Mouse (Mus musculus) heart, adult 9 months (tissue): ENCODE results near the gene Ccdc85c.
A peak's percentile ranks its signal among the peaks of the same experiment; 100 is the strongest.

ENCODE experiments used
- DNase-seq, 2 experiments: peaks; one replicate each; pipeline ENCODE4 v3.0.0; 2022; ENCODE audit warnings: low spot score in 2 of 2

Gene Ccdc85c

DNA sequence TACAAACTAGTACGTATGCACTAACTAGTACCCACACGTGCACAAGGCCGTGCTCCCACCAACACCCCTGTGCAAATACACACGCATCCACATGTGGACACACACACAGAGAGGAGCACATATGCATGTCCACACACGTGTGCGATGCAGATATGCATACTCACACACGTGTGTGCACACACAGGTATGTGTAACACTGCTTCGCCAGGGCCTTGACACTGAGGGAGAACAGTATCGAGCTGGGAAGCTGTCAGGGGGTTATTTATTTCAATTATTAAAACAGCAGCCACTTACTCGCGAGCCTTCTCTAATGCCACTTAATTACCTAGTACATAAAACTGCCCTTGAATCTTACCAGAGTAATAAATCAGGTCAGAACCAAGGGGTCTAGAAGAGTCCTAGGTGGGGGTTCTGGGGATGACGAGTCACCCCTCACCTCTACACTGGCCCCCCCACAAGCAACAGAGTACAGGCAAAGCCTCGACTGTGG is 34.8 kb downstream of the Ccdc85c start:
- no peak for DNase-seq

DNA sequence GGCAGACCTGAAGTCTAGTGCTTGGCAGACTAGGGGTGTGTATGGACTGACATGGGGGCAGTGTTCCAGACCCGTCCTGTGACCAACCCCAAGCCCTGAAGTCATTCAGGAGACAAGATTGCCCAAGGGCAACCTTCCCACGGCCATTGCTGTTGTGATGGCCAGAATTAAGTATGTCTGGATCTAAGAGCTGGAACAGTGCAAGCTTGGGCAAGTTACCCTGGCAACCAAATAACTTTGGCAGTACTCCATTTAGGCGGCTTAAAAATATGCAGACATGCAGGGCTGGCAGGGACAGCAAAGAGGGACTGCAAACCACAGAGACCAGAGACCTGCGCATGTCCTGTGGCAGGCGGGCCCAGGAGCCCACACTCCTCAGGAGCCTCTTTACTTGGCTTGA is 35.8 kb downstream of the Ccdc85c start:
- DNase-seq, result peak; percentile 60 to 77

GRCm38 (mm10) chr12:108238395-108239035 is 36.7 kb downstream of the Ccdc85c start:
- no peak for DNase-seq

- DNase-seq, result peak; percentile 83 to 86
These were observed 37.8 kb downstream of the Ccdc85c start for GRCm38 (mm10) chr12:108237300-108238006.

DNA sequence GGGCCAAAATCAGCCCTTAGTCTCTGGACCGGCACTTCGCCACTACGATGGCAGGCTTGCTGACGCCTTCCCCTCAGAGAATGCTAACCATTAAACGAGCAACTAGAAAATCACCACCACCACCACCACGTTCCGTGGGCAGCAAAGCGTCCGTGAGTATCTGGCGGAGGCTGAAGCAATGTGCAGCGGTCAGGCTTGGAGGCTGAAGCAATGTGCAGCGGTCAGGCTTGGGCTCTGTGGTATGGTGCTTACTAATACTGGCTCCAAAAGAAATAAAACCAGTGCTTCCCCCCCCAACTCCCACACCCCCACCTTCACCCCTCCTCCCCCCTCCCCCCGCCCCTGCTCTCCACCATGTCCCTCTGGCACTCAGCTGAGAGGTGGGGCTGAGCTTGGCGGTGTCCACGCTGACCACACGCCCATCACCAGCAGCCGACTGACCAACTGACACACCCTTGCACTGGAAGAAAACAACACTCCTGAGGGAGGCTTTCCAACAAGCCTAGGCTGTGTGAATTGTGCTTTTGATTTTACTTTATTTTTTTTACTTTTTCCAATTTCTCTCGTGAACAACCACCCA is 39.2 kb downstream of the Ccdc85c start:
- no peak for DNase-seq

- no peak for DNase-seq
These were observed 40.2 kb downstream of the Ccdc85c start for GRCm38 (mm10) chr12:108234832-108235602.

- no peak for DNase-seq
These were observed 41.5 kb downstream of the Ccdc85c start for GRCm38 (mm10) chr12:108233736-108234135.

DNA sequence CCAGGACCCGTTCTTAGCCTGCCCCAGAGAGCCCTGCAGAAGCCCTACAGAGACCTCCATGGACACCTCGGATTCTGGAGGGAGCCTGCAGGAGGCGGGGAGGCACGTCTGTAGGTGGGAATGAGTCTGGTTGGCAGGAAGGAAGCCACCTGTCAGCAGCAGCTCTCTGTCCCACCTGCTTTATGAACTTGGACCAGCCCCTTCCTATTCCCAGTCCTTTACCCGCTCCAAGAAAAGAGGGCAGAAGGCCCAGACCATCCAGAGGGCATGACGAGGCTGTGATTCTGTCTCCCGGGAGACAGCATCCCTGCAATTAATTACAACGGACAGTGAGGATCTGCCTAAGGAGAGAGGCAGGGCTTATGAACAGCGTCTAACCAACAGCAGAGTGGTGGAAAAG is 43.3 kb downstream of the Ccdc85c start:
- DNase-seq, result no peak

GRCm38 (mm10) chr12:108230821-108231794 is 44.1 kb downstream of the Ccdc85c start:
- DNase-seq, result no peak

GRCm38 (mm10) chr12:108230077-108230476 is 45.1 kb downstream of the Ccdc85c start:
- DNase-seq, result no peak

- DNase-seq, result no peak
These were observed 47.7 kb downstream of the Ccdc85c start for GRCm38 (mm10) chr12:108227527-108227926.

DNA sequence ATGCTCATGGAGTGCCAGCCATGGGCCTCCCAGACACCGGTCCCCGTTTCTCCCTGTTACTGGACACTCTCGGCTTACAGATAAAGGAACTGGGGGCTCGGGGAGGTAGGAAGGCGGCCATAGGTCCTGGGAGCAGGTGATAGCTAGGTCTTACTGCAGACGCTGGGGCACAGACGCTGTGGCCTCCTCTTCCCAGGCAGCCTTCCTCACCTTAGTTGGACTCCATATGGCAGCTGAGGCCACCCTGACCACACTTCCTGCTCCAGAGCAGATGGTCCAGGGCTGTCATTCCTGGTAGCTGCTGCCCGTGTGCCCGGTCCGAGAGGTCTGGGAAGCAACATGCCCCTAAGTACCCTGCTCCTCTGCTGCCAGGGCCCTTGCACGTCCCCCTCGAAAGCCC is 48.3 kb downstream of the Ccdc85c start:
- no peak for DNase-seq

DNA sequence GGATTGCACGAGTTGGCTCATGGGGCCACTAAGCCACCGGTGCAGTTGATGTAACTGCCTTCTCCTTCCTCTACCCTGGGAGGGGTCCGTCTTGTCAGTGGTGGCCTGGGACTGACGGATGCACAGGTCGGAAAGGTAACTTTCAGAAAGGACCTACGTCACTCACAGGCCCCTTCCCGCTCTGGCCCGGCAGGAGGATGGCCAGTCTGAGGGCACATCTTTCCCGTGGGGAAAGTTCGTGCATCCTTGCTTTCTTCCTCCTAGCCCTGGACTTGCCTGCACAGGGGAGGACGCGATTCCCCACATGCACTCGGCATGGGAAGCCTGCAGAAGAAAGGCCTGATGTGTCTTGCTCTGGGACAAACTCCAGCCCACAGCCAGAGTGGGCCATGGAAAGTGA is 49.0 kb downstream of the Ccdc85c start:
- no peak for DNase-seq

- DNase-seq, result no peak
These were observed 49.4 kb downstream of the Ccdc85c start for GRCm38 (mm10) chr12:108225781-108226180.

GRCm38 (mm10) chr12:108223357-108223756 is 51.9 kb downstream of the Ccdc85c start:
- no peak for DNase-seq

DNA sequence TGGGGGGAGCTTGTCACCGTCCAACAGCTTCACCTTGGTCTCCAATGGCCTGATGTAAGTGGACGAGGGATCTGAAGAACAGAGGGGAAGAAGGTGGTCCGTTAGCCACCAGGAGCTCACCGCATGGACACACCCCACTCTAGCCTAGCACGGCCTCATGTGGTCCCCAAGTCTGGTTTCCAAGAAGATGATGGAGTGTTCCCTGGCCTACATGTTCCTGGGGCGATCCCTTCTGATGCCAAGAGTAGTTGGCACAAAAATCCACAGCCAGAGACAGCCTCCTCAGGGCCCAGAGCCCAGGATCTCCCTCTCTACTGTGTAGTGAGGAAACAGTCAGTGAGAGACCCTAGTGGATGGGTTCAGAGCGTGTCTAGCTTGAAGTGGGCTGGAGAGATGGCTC is 53.5 kb downstream of the Ccdc85c start:
- no peak for DNase-seq

DNA sequence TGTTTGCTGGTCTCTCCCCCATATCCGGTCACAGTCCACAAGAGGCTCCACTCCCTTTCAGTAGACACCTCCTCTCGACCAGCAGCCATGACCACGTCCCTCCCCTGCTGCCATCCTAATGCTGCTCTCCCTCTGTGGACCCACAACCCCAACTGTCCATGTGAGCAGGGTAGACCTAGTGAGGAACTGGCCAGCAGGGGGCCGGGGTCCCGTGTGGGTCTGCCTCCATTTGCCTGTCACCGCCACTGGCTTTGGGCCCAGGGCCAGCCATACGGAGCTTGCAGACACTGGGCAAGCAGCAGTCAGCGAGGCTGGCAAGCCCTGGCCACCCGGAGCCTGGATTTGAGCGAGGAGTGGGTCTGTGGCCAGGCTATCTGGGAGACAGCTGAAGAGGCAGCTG is 54.0 kb downstream of the Ccdc85c start:
- DNase-seq, result no peak

- no peak for DNase-seq
These were observed 54.6 kb downstream of the Ccdc85c start for GRCm38 (mm10) chr12:108220621-108221020.

DNA sequence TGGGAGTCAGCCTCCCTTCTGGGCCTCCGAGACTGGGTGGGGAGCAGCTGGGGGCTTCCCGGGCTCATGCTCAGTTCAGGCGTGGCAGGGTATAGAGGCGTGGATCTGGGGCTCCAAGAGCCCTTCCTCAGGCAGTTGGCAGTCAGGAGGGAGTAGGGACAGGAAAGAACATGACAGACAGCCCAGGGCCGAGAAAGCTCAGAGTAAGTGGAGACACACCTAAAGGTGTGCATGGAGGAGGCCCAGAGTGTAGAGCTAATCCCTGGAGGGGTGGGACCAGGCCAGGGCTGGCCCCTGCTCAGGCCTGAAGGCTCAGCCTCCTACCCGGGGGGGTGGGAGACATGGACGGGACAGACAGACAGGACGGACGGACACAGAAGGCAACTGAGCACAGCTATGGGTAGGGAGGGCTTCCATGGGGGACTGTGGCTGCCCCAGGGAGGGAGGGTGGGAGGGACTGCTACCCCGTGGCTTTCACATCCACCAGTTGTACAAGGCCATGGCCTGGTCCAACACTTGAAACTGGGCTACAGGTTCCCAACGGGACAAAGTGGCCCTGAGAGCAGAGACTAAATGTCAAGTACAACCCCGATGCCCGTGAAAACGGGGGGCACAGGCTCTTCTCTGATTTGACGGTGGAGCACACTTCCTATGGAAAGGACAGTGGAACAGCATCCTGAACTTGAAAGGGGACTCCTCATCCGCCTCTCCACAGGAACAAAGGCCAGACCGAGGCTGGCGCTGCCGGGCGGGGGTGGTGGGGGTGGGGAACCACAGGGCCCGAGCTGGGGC is 55.2 kb downstream of the Ccdc85c start:
- DNase-seq, result no peak

DNA sequence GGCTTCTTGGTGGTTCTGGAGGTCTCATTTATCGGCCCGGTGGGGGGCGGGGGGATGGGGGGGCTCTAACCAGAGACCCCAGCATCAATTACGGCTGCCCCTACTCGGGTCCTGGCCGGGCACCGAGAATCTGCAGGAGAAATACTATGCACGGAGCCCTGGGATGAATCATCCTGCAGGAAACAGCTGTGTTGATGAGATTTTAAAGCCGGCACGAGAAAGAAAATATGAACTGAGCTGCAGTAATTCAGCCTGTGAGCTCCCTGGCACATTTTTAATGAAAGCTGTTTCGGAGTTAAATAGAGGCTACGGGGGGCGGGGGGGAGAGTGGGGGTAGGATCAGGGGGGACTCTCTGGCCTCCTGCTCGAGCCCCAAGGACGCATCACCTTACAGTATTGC is 56.1 kb downstream of the Ccdc85c start:
- no peak for DNase-seq
